Mouse (Mus musculus) stomach, postnatal 0 days (tissue): ENCODE measurements around the gene Patj. TPM values are rescaled to one million over a fixed set of nuclear protein-coding genes. Genes with fewer than 3 reads are reported as not detected.
"Not testable (repeated sequence)": the region's sequence is repeated elsewhere in the genome, so short reads cannot be mapped to it uniquely, and the experiment has no call there.

Experiments
- ATAC-seq: fragments of 200-750 bp; cut with Nextera tagmentation; 2 replicates; pipeline ENCODE4 v1.8.0; 2017; ENCODE audit not compliant: low FRiP score, low TSS enrichment
- DNase-seq: peaks from one replicate; pipeline ENCODE4 v3.0.0-alpha.2; 2016; ENCODE audit warnings: low spot score
- H3K27ac ChIP-seq: fragments of 300-500 bp; sonication (generic); replicated peaks from 2 replicates; pipeline ENCODE4 v1.5.1; 2014; ENCODE audit warnings: mild to moderate bottlenecking, control low read depth
- H3K27me3 ChIP-seq: fragments of 300-500 bp; sonication (generic); 2 replicates; pipeline ENCODE4 v1.6.1; 2014; ENCODE audit warnings: low read length; ENCODE audit not compliant: control insufficient read depth, insufficient read depth
- H3K36me3 ChIP-seq: fragments of 300-500 bp; sonication (generic); 2 replicates; pipeline ENCODE4 v1.6.1; 2014; ENCODE audit warnings: low read length, mixed read lengths; ENCODE audit not compliant: control insufficient read depth, insufficient read depth
- H3K4me1 ChIP-seq: fragments of 300-500 bp; sonication (generic); replicated peaks from 2 replicates; pipeline ENCODE4 v1.6.1; 2014; ENCODE audit warnings: antibody characterized with exemption; ENCODE audit not compliant: control insufficient read depth, insufficient read depth
- H3K4me2 ChIP-seq: fragments of 300-500 bp; sonication (generic); replicated peaks from 2 replicates; pipeline ENCODE4 v1.6.1; 2014; ENCODE audit warnings: low read depth, mild to moderate bottlenecking, control low read depth, moderate library complexity
- H3K4me3 ChIP-seq: fragments of 300-500 bp; sonication (generic); 2 replicates; pipeline ENCODE4 v1.5.1; 2014; ENCODE audit warnings: low read depth, low read length, control low read depth
- H3K9ac ChIP-seq: fragments of 300-500 bp; sonication (generic); 2 replicates; pipeline ENCODE4 v1.6.1; 2014; ENCODE audit warnings: mild to moderate bottlenecking, low read length, control low read depth, mixed read lengths
- H3K9me3 ChIP-seq: fragments of 300-500 bp; sonication (generic); 2 replicates; pipeline ENCODE4 v1.6.1; 2016; ENCODE audit warnings: low read length; ENCODE audit not compliant: control insufficient read depth
- CTCF ChIP-seq: IDR thresholded peaks from 2 replicates; pipeline ENCODE4 v1.5.1; 2016; ENCODE audit warnings: antibody characterized with exemption, low read depth, mild to moderate bottlenecking, moderate library complexity
- EP300 ChIP-seq: optimal IDR thresholded peaks from 2 replicates; pipeline ENCODE3; 2016; ENCODE audit warnings: antibody characterized with exemption
- WGBS: fragments of 180-500 bp; shearing (Covaris S2); extraction: QIAGEN DNeasy Blood & Tissue Kit; methylation state at CpG from one replicate; pipeline ENCODE4 v1.1.7; 2014; 5-methylcytosine and 5-hydroxymethylcytosine counted together
- polyA plus RNA-seq: library from polyadenylated mRNA; unstranded; fragments of >200 nt; fragmentation: Nextera tagmentation; extraction: Ambion mirVana; gene quantifications from 2 replicates; pipeline ENCODE4 v1.2.1, GENCODE M21; 2015

The Patj gene
- polyA plus RNA-seq, 1 experiment from 2014 or later = 6.2 TPM

- no peaks in the 10 kb centered on the region for H3K36me3 ChIP-seq
- TF ChIP-seq CTCF (no peak), EP300 (no peak)
These were observed 223.6 kb downstream of the Patj start for GRCm38 (mm10) chr4:98619199-98619598.

DNA sequence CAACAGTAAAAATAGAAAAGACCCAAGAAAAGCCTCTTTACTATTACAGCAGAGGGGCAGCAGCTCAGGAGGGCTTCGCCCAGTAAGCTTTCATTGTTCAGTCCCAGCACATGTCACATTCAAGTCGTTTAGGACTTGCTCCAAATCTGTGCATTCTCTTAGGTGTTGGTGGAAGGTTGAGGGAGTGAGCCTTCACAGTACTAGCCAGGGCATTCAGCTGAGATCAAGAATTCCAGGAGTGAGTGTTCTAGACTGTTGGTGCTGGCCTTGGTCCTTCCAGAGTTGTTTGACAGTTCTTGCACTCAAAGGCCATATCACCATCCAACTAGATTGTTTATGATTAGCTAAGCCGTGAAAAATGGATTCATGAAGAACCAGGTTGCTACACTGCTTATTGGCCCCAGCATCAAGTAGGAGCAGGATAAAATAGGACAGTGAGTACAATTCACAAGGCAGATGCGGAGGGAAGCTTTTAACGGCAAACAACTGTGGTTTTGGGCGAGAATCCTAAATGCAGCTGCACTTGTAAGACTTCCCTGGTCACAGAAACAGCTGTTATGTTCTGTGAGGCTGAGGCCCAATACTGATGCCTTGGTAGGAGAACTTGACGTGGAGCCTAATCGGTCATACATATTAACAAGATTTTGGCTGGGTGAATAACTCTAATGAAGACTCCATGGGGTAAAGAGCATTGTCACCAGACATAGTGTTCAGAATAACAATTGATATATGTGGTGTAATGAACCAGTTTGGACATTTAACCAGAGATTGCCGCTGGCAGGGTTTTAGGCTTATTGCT is 225.6 kb downstream of the Patj start:
- DNase-seq = no peak
- TF ChIP-seq EP300 = no peak
- TF ChIP-seq CTCF = no peak

More at GRCm38 (mm10) chr4:98619199-98619598, 223.6 kb downstream of the Patj start:
- H3K27me3 ChIP-seq = no peaks in the 10 kb centered on the region
- no peak overlapping the region for H3K27ac ChIP-seq
- no peak for ATAC-seq
- no peak overlapping the region for H3K4me2 ChIP-seq
- 93% methylated on average over 6 of the region's 6 CpGs for WGBS
- no peak for DNase-seq
- no peak overlapping the region for H3K4me3 ChIP-seq
- H3K4me1 ChIP-seq = no peaks in the 10 kb centered on the region
- no peak overlapping the region for H3K9ac ChIP-seq
- no peaks in the 10 kb centered on the region for H3K9me3 ChIP-seq

GRCm38 (mm10) chr4:98622180-98622579 is 226.6 kb downstream of the Patj start:
- Histone ChIP-seq H3K4me3 (no peak overlapping the region), H3K27ac (peak overlapping the region; percentile 36), H3K9ac (no peak overlapping the region), H3K36me3 (no peaks in the 10 kb centered on the region), H3K4me1 (no peaks in the 10 kb centered on the region), H3K4me2 (no peak overlapping the region), H3K27me3 (no peaks in the 10 kb centered on the region), H3K9me3 (no peaks in the 10 kb centered on the region)
- DNase-seq (no peak), ATAC-seq (no peak; the same call in 1 of the 2 replicates)
- no peak for TF ChIP-seq EP300
- TF ChIP-seq CTCF = no peak
- WGBS = 29% methylated on average over 1 of the region's 1 CpGs

More for the DNA sequence above, 225.6 kb downstream of the Patj start:
- Histone ChIP-seq H3K9ac (no peak overlapping the region), H3K4me3 (no peak overlapping the region), H3K4me1 (no peaks in the 10 kb centered on the region), H3K9me3 (no peaks in the 10 kb centered on the region), H3K27ac (no peak overlapping the region), H3K4me2 (no peak overlapping the region), H3K27me3 (no peaks in the 10 kb centered on the region), H3K36me3 (no peaks in the 10 kb centered on the region)
- WGBS = 66% methylated on average over 9 of the region's 9 CpGs
- no peak for ATAC-seq

- WGBS = 35% methylated on average over 3 of the region's 3 CpGs
- no peak; the same call in 1 of the 2 replicates for ATAC-seq
These were observed 227.6 kb downstream of the Patj start for GRCm38 (mm10) chr4:98622996-98623673.

GRCm38 (mm10) chr4:98628286-98628685 is 232.7 kb downstream of the Patj start:
- H3K36me3 ChIP-seq = no peaks in the 10 kb centered on the region
- H3K4me3 ChIP-seq = no peak overlapping the region
- no peaks in the 10 kb centered on the region for H3K9me3 ChIP-seq
- DNase-seq = no peak
- whole genome bisulfite sequencing = 81% methylated on average over 6 of the region's 6 CpGs
- no peaks in the 10 kb centered on the region for H3K27me3 ChIP-seq
- no peak for ATAC-seq
- no peaks in the 10 kb centered on the region for H3K4me1 ChIP-seq
- TF ChIP-seq CTCF (no peak), EP300 (no peak)
- H3K9ac ChIP-seq = no peak overlapping the region
- H3K27ac ChIP-seq = no peak overlapping the region
- no peak overlapping the region for H3K4me2 ChIP-seq

More at GRCm38 (mm10) chr4:98622996-98623673, 227.6 kb downstream of the Patj start:
- Histone ChIP-seq H3K4me3 (no peak overlapping the region), H3K27me3 (no peaks in the 10 kb centered on the region), H3K36me3 (no peaks in the 10 kb centered on the region), H3K4me1 (no peaks in the 10 kb centered on the region), H3K4me2 (no peak overlapping the region), H3K9ac (no peak overlapping the region), H3K9me3 (no peaks in the 10 kb centered on the region), H3K27ac (peak overlapping the region; percentile 79)
- TF ChIP-seq EP300 (no peak), CTCF (peak; percentile 51)
- no peak for DNase-seq

GRCm38 (mm10) chr4:98629217-98629616 is 233.6 kb downstream of the Patj start:
- H3K4me2 ChIP-seq, H3K4me3 ChIP-seq, H3K36me3 ChIP-seq, DNase-seq, H3K9ac ChIP-seq, H3K27ac ChIP-seq, H3K27me3 ChIP-seq, ATAC-seq, H3K9me3 ChIP-seq, H3K4me1 ChIP-seq: not testable (repeated sequence)
